Mouse (Mus musculus) layer of hippocampus, postnatal 14 days (tissue): ENCODE data around the gene Vmn2r111. TPM values are rescaled to one million over a fixed set of nuclear protein-coding genes. Genes with fewer than 3 reads are reported as not detected.
"Not testable (repeated sequence)": the region's sequence is repeated elsewhere in the genome, so short reads cannot be mapped to it uniquely, and the experiment has no call there.

Experiments
- DNase-seq, 2 experiments: peaks; one replicate each; pipeline ENCODE4 v3.0.0; 2021 to 2022; ENCODE audit warnings: low spot score in 2 of 2, mixed read lengths in 1 of 2
- long read RNA-seq, 2 experiments: library from polyadenylated mRNA; stranded (forward); transcript quantifications; one replicate each; pipeline ENCODE4 v2.0.0; 2021
- total RNA-seq, 2 experiments: library from RNA; stranded (reverse); gene quantifications; 2 replicates each; pipeline ENCODE4 v1.2.3; 2021

Gene Vmn2r111
- total RNA-seq, result not detected
- long read RNA-seq, experiment 1, result 0 reads
- long read RNA-seq, experiment 2, result 0 reads

DNA sequence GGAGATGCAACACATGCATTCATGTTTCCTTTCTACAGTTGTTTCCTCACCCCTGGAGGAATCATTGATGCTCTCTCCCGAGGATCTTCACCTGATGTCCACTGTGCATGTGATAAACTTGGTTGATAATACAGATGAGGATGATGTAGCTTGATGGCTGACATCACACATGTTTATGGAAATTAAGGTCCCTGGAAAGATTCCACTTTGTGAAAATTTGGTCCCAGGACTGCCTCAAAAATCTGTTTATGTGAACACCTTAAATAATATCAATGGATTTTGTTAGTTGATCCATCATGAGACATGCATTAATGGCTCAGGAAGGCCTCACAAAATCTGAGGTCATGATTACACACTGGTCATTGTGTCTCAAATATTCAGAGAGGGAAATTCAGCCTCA, at the start of gene Vmn2r111:
Gene Vmn2r111 (minus strand): TSS at position 101 of the 400 bp plus-strand sequence.
- DNase-seq, result not testable (repeated sequence)

DNA sequence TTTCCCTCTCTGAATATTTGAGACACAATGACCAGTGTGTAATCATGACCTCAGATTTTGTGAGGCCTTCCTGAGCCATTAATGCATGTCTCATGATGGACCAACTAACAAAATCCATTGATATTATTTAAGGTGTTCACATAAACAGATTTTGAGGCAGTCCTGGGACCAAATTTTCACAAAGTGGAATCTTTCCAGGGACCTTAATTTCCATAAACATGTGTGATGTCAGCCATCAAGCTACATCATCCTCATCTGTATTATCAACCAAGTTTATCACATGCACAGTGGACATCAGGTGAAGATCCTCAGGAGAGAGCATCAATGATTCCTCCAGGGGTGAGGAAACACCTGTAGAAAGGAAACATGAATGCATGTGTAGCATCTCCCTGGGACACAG, 27.4 kb upstream of the Vmn2r111 start, which contains the start of gene Vmn2r112:
Gene Vmn2r112 (plus strand): TSS at position 301 of the 400 bp plus-strand sequence.
- DNase-seq, result not testable (repeated sequence)

DNA sequence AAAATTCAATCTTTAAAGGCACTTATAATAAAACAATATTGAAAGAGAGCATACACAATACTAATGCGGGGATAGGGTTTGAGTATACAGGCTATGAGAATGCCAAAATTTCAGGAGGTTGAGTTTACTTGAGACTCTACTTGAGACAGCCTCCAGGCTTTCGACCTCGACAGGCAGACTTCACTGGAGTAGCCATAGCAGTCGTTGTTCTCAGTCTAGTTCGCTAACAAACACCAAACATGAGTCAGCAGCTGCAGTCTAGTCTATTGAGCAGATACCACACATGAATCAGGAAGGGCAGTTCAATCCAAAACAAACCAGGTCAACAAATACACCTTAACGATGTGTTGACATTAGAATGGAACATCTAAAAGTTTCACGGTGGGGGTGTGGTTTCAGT, 52.8 kb downstream of the Vmn2r111 start:
- not testable (repeated sequence) for DNase-seq

DNA sequence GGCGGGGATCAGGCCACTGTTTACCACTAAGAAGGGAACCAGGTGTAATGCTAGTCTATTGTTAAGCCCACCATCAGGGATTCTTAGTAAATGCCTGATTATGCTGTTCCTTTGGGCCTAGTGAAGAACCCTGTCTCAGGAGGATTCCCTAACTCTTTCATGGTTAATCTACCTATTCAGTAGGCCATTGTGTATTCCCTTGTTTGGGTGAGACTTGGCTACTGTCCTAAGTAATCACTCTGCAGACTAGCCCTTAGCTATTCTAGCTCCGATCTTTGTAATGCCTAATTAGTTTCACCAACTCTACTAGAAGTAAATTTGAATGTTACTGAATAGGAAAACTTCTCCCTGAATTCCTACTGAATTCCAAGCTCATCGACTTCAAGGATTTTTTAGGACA, 53.2 kb downstream of the Vmn2r111 start:
- not testable (repeated sequence) for DNase-seq

DNA sequence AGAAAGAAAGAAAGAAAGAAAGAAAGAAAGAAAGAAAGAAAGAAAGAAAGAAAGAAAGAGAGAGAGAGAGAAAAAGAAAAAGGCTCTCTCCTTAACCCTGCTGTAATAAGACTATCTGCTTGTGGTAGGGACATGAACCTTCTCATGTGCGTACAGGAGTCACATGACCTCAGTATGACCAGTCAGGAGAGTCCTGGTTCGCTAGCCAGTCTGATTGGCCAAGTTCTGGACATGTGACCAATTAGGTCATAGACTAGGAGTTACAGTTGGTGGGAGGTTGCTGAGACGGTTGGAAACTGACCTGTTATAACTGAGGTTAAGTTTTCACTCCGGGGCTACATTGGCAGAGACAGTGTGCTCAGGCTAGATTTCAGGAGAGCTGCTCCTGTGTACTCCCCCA, 76.2 kb downstream of the Vmn2r111 start:
- no peak for DNase-seq

Other genes with a start within 250 kb of the Vmn2r111 start
- gene Zfp944, start 212.1 kb downstream of the Vmn2r111 start, total RNA-seq, result 10 to 100 TPM; 10.3 to 11.0 TPM
- gene Zfp758, start 212.0 kb downstream of the Vmn2r111 start, total RNA-seq, result 10 to 100 TPM; 10.5 to 11.2 TPM
- 10 to 100 TPM in 1 of 2 experiments, 1 to 10 TPM in 1; 9.9 to 11.4 TPM for gene Zfp946, start 149.3 kb downstream of the Vmn2r111 start, total RNA-seq
- gene Vmn2r112, start 27.5 kb upstream of the Vmn2r111 start, total RNA-seq, result not detected